In the genomic region with DNA sequence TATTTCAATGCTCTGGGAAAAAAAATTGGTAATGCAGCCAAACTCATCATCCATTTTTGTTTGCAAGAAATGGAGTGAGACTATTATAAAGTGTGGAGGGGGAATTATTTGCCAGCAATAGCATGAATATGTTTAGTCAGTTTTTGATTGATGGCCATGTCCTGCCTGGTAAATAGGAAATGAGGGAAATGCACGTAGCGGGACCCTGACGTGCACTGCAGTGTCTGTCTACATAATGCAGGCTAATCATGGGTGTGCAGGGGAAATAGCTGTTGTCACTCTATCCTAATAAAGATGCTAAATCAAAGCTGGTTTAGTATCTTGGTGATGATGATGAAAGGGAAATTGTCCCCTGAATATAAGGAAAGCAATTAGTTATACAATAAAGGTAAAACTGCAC, we compare ENCODE assay signal across 16 mouse cellular contexts.
DNase-seq lines count a peak whose midpoint lies in the region; ATAC-seq and TF ChIP-seq lines count a peak whose summit lies in the region.
"Had no signal": no experiment of that assay in that cellular context is flagged by ENCODE, and none has a peak within 500 bp of the region (broad histone marks: within the 10 kb centered on the region; RNA-seq: fewer than 3 reads in every experiment).

No protein-coding gene starts in this region.

- ATAC-seq in heart, embryonic 14.5 days (ENCODE audit: insufficient number of reproducible peaks, insufficient read depth, low FRiP score, low read depth): no peak
- ATAC-seq in kidney, postnatal 0 days (replicated peaks; ENCODE audit: low FRiP score, low read depth): no peak
- ATAC-seq in kidney, embryonic 16.5 days (ENCODE audit: low FRiP score, low TSS enrichment): no peak
- peak; percentile 41; the same call in 1 of the 2 replicates for ATAC-seq in lung, postnatal 0 days
- ATAC-seq: forebrain, embryonic 16.5 days had no signal

- DNase-seq in heart, adult 11 months: no peak
- peak; percentile 4 for DNase-seq in kidney, postnatal 0 days (ENCODE audit: low spot score)
- DNase-seq in lung, postnatal 0 days (ENCODE audit: low spot score): peak; percentile 16
- no peak for DNase-seq in lung, adult 2 months
- DNase-seq in right cerebral cortex, postnatal 4 days: no peak
- DNase-seq: adrenal gland, postnatal 14 days; cerebellum, adult 18-20 months; cerebellum, adult 9-11 months; gastrocnemius, postnatal 10 days had no signal

- no peak; the same call in 1 of the 2 replicates for TF ChIP-seq EP300 in lung, postnatal 0 days (IDR thresholded peaks at IDR 0.05)

- 43% methylated on average over 3 of the region's 3 CpGs for WGBS in heart, embryonic 14.5 days
- WGBS in kidney, postnatal 0 days: 32% methylated on average over 3 of the region's 3 CpGs
- 27% methylated on average over 3 of the region's 3 CpGs for WGBS in kidney, embryonic 16.5 days
- 30% methylated on average over 3 of the region's 3 CpGs for WGBS in lung, postnatal 0 days
- WGBS in lung, adult 2 months: 26% methylated on average over 3 of the region's 3 CpGs

- peaks cover 3 to 4% of the 10 kb centered on the region in 2 experiments for H3K4me1 ChIP-seq in heart, embryonic 14.5 days (ENCODE audit: control insufficient read depth in 2 of 2, insufficient read depth in 2 of 2, low read length in 2 of 2)
- no peaks in the 10 kb centered on the region for H3K4me1 ChIP-seq in kidney, postnatal 0 days (replicated peaks; ENCODE audit: insufficient read depth, low read length)
- peaks cover 7% of the 10 kb centered on the region; the same call in 1 of the 2 replicates for H3K4me1 ChIP-seq in kidney, embryonic 16.5 days (ENCODE audit: insufficient read depth, low read length)
- no peaks in the 10 kb centered on the region for H3K4me1 ChIP-seq in lung, postnatal 0 days (ENCODE audit: insufficient read depth, low read depth, low read length)
- no peaks in the 10 kb centered on the region for H3K4me1 ChIP-seq in lung, adult 2 months (ENCODE audit: control insufficient read depth, insufficient read depth, low read length)
- H3K4me1 ChIP-seq: embryonic facial prominence, embryonic 13.5 days; forebrain, embryonic 12.5 days had no signal

- no peak for TF ChIP-seq POLR2A in lung, adult 2 months (IDR thresholded peaks at IDR 0.05; ENCODE audit: borderline replicate concordance, extremely low read depth, low read depth, low read length)

- no peaks in the 10 kb centered on the region for H3K27me3 ChIP-seq in heart, embryonic 14.5 days (ENCODE audit: control insufficient read depth, insufficient read depth, low read length)
- H3K27me3 ChIP-seq in kidney, postnatal 0 days (ENCODE audit: insufficient read depth, low read length): no peaks in the 10 kb centered on the region
- H3K27me3 ChIP-seq in kidney, embryonic 16.5 days (ENCODE audit: insufficient read depth, low read length): no peaks in the 10 kb centered on the region
- no peaks in the 10 kb centered on the region for H3K27me3 ChIP-seq in lung, postnatal 0 days (replicated peaks; ENCODE audit: insufficient read depth, low read length)
- H3K27me3 ChIP-seq: embryonic facial prominence, embryonic 13.5 days; forebrain, embryonic 12.5 days had no signal

- no peak for TF ChIP-seq CTCF in kidney, postnatal 0 days (IDR thresholded peaks at IDR 0.05; ENCODE audit: low read depth)
- TF ChIP-seq CTCF in lung, postnatal 0 days (IDR thresholded peaks at IDR 0.05): no peak
- no peak for TF ChIP-seq CTCF in lung, adult 2 months (IDR thresholded peaks at IDR 0.05; ENCODE audit: insufficient read depth, low read length)

- peak overlapping the region; percentile 57 to 72; a peak in 3 of 4 replicates for H3K27ac ChIP-seq in heart, embryonic 14.5 days (replicated peaks in 1 of 2; ENCODE audit: control insufficient read depth in 1 of 2, insufficient read depth in 1 of 2, low read depth in 2 of 2, low read length in 2 of 2)
- H3K27ac ChIP-seq in kidney, postnatal 0 days: no peak overlapping the region
- no peak overlapping the region for H3K27ac ChIP-seq in kidney, embryonic 16.5 days (ENCODE audit: low read length)
- H3K27ac ChIP-seq in lung, postnatal 0 days (ENCODE audit: low read length): no peak overlapping the region
- H3K27ac ChIP-seq: embryonic facial prominence, embryonic 13.5 days; forebrain, embryonic 12.5 days; hindbrain, embryonic 10.5 days; hindbrain, embryonic 14.5 days had no signal

- H3K9me3 ChIP-seq in heart, embryonic 14.5 days (ENCODE audit: control insufficient read depth, low read length): no peaks in the 10 kb centered on the region
- no peaks in the 10 kb centered on the region for H3K9me3 ChIP-seq in kidney, postnatal 0 days (replicated peaks; ENCODE audit: low read length)
- H3K9me3 ChIP-seq in kidney, embryonic 16.5 days (ENCODE audit: low read length): no peaks in the 10 kb centered on the region
- no peaks in the 10 kb centered on the region for H3K9me3 ChIP-seq in lung, postnatal 0 days (ENCODE audit: low read length)
- H3K9me3 ChIP-seq: embryonic facial prominence, embryonic 13.5 days; forebrain, embryonic 12.5 days; hindbrain, embryonic 10.5 days had no signal

- H3K9ac ChIP-seq in heart, embryonic 14.5 days (ENCODE audit: low read length): no peak overlapping the region
- H3K9ac ChIP-seq in kidney, postnatal 0 days (ENCODE audit: low read depth, low read length): no peak overlapping the region
- H3K9ac ChIP-seq in kidney, embryonic 16.5 days (replicated peaks; ENCODE audit: low read length): no peak overlapping the region
- H3K9ac ChIP-seq in lung, postnatal 0 days (replicated peaks; ENCODE audit: low read depth): no peak overlapping the region
- H3K9ac ChIP-seq: embryonic facial prominence, embryonic 13.5 days; forebrain, embryonic 12.5 days; hindbrain, embryonic 14.5 days had no signal

- H3K36me3 ChIP-seq in heart, embryonic 14.5 days (ENCODE audit: control insufficient read depth, insufficient read depth, low read length): no peaks in the 10 kb centered on the region
- H3K36me3 ChIP-seq in kidney, postnatal 0 days (ENCODE audit: insufficient read depth, low read length): no peaks in the 10 kb centered on the region
- H3K36me3 ChIP-seq in kidney, embryonic 16.5 days (ENCODE audit: insufficient read depth, low read length): no peaks in the 10 kb centered on the region
- H3K36me3 ChIP-seq in lung, postnatal 0 days (ENCODE audit: insufficient read depth, low read length): no peaks in the 10 kb centered on the region
- H3K36me3 ChIP-seq: embryonic facial prominence, embryonic 13.5 days; forebrain, embryonic 12.5 days; hindbrain, embryonic 10.5 days had no signal

- H3K4me3 ChIP-seq in heart, embryonic 14.5 days (ENCODE audit: control insufficient read depth in 1 of 2, insufficient read depth in 1 of 2, low read depth in 1 of 2, low read length in 2 of 2): no peak overlapping the region
- no peak overlapping the region for H3K4me3 ChIP-seq in kidney, postnatal 0 days (replicated peaks; ENCODE audit: low read depth, low read length)
- H3K4me3 ChIP-seq in kidney, embryonic 16.5 days (ENCODE audit: low read length): no peak overlapping the region
- H3K4me3 ChIP-seq in lung, postnatal 0 days (ENCODE audit: low read depth, low read length): no peak overlapping the region
- no peak overlapping the region for H3K4me3 ChIP-seq in lung, adult 2 months (replicated peaks; ENCODE audit: extremely low read depth, low read depth, low read length)
- H3K4me3 ChIP-seq: embryonic facial prominence, embryonic 13.5 days; forebrain, embryonic 12.5 days; hindbrain, embryonic 10.5 days had no signal

- H3K4me2 ChIP-seq in heart, embryonic 14.5 days (ENCODE audit: low read length): peak overlapping the region; percentile 19; the same call in 1 of the 2 replicates
- no peak overlapping the region for H3K4me2 ChIP-seq in kidney, postnatal 0 days (ENCODE audit: low read length)
- no peak overlapping the region for H3K4me2 ChIP-seq in kidney, embryonic 16.5 days (replicated peaks; ENCODE audit: low read depth, low read length)
- no peak overlapping the region for H3K4me2 ChIP-seq in lung, postnatal 0 days (replicated peaks; ENCODE audit: low read depth, low read length)
- H3K4me2 ChIP-seq: embryonic facial prominence, embryonic 13.5 days; forebrain, embryonic 12.5 days; hindbrain, embryonic 14.5 days had no signal

Comparison
In these comparisons a context has a peak if more than half of its experiments do, and no peak if none do; other contexts are left out.
1. DNase-seq: peak in kidney, postnatal 0 days (single experiment) and lung, postnatal 0 days (single experiment); none in heart, adult 11 months (single experiment), lung, adult 2 months (single experiment) and right cerebral cortex, postnatal 4 days (single experiment).
2. H3K27ac ChIP-seq: peak in heart, embryonic 14.5 days (2 of 2); none in kidney, postnatal 0 days (single experiment), kidney, embryonic 16.5 days (single experiment) and lung, postnatal 0 days (single experiment).